20 mouse cellular contexts compared by ENCODE assay signal in genomic region chr7:102260518-102260917, GRCm38 (mm10). TPM values are rescaled to one million over a fixed set of nuclear protein-coding genes. Genes with fewer than 3 reads are reported as not detected.
DNase-seq lines count a peak whose midpoint lies in the region; TF ChIP-seq lines count a peak whose summit lies in the region.
"Had no signal": no experiment of that assay in that cellular context is flagged by ENCODE, and none has a peak within 500 bp of the region (broad histone marks: within the 10 kb centered on the region; RNA-seq: fewer than 3 reads in every experiment).

No protein-coding gene starts in this region.

- H3K27me3 ChIP-seq in thymus, adult 2 months (ENCODE audit: control insufficient read depth, insufficient read depth, low read length) = no peaks in the 10 kb centered on the region
- H3K27me3 ChIP-seq: embryonic facial prominence, embryonic 12.5 days; embryonic facial prominence, embryonic 15.5 days; hindbrain, embryonic 13.5 days; intestine, embryonic 15.5 days had no signal

- WGBS in thymus, adult 2 months = 6% methylated on average over 1 of the region's 1 CpGs

- no peaks in the 10 kb centered on the region for H3K36me3 ChIP-seq in thymus, adult 2 months (ENCODE audit: control insufficient read depth, insufficient read depth, low read length)
- H3K36me3 ChIP-seq: embryonic facial prominence, embryonic 12.5 days; embryonic facial prominence, embryonic 15.5 days; hindbrain, embryonic 10.5 days; hindbrain, embryonic 13.5 days; intestine, embryonic 15.5 days had no signal

- H3K4me3 ChIP-seq in thymus, adult 2 months (ENCODE audit: control insufficient read depth, insufficient read depth, low read length) = no peak overlapping the region
- H3K4me3 ChIP-seq: embryonic facial prominence, embryonic 12.5 days; embryonic facial prominence, embryonic 15.5 days; hindbrain, embryonic 10.5 days; hindbrain, embryonic 13.5 days; intestine, embryonic 15.5 days had no signal

- TF ChIP-seq POLR2A in thymus, adult 2 months (IDR thresholded peaks at IDR 0.05; ENCODE audit: control insufficient read depth, extremely low read depth, insufficient read depth, low read length, poor library complexity) = no peak

- H3K27ac ChIP-seq in thymus, adult 2 months (ENCODE audit: control insufficient read depth, insufficient read depth, low read length) = peak overlapping the region; percentile 59; the same call in 1 of the 2 replicates
- H3K27ac ChIP-seq: embryonic facial prominence, embryonic 12.5 days; embryonic facial prominence, embryonic 15.5 days; hindbrain, embryonic 10.5 days; hindbrain, embryonic 13.5 days; intestine, embryonic 15.5 days had no signal

- H3K4me1 ChIP-seq in thymus, adult 2 months (replicated peaks; ENCODE audit: control insufficient read depth, insufficient read depth, low read length) = peaks cover 15% of the 10 kb centered on the region
- H3K4me1 ChIP-seq: embryonic facial prominence, embryonic 12.5 days; embryonic facial prominence, embryonic 15.5 days; hindbrain, embryonic 10.5 days; hindbrain, embryonic 13.5 days; intestine, embryonic 15.5 days had no signal

- TF ChIP-seq CTCF in thymus, adult 2 months (IDR thresholded peaks at IDR 0.05; ENCODE audit: borderline replicate concordance, control insufficient read depth, extremely low read depth, insufficient read depth, low read length, poor library complexity) = no peak

- DNase-seq in thymus, adult 2 months = peak; percentile 53
- no peak for DNase-seq in thymus, adult 18-20 months
- DNase-seq in thymus, postnatal 0 days (ENCODE audit: low spot score) = peak; percentile 79
- peak; percentile 45 for DNase-seq in thymus, postnatal 4 days
- DNase-seq in spleen, postnatal 14 days (ENCODE audit: low spot score in 2 of 2) = no peak
- no peak for DNase-seq in spleen, postnatal 4 days (ENCODE audit: low spot score in 2 of 2)
- DNase-seq: adrenal gland, postnatal 10 days; adrenal gland, postnatal 36 days; B cell, adult 2 months; cerebellum, adult 2 months; cerebellum, adult 9-11 months; cerebellum, postnatal 25 days; forebrain, postnatal 0 days; gastrocnemius, postnatal 25 days; heart, postnatal 36 days had no signal

RNA-seq across cellular contexts. Expression of gene Rhog, which starts 4.7 kb away (rescaled TPM):
- polyA plus RNA-seq in thymus, adult 2 months (2012; rRNA removed) = 221 and 282 TPM in 2 replicates
- 184 and 188 TPM in 2 replicates for polyA plus RNA-seq in thymus, postnatal 0 days (2015; fragmentation: Nextera tagmentation; extraction: Ambion mirVana)

RNA-seq across cellular contexts. Expression of gene Stim1, which starts 7.1 kb away (rescaled TPM):
- 98.6 and 107 TPM in 2 replicates for polyA plus RNA-seq in thymus, adult 2 months (2012; rRNA removed)
- polyA plus RNA-seq in thymus, postnatal 0 days (2015; fragmentation: Nextera tagmentation; extraction: Ambion mirVana) = 37.5 and 42.1 TPM in 2 replicates

RNA-seq across cellular contexts. Expression of gene Pgap2, which starts 50.5 kb away (rescaled TPM):
- 99.7 and 131 TPM in 2 replicates for polyA plus RNA-seq in thymus, adult 2 months (2012; rRNA removed)
- 54.3 and 59.6 TPM in 2 replicates for polyA plus RNA-seq in thymus, postnatal 0 days (2015; fragmentation: Nextera tagmentation; extraction: Ambion mirVana)

RNA-seq across cellular contexts. Expression of gene Nup98, which starts 50.5 kb away (rescaled TPM):
- polyA plus RNA-seq in thymus, adult 2 months (2012; rRNA removed) = 23.7 and 28.1 TPM in 2 replicates
- polyA plus RNA-seq in thymus, postnatal 0 days (2015; fragmentation: Nextera tagmentation; extraction: Ambion mirVana) = 21.1 and 24.3 TPM in 2 replicates

Comparison
In these comparisons a context has a peak if more than half of its experiments do, and no peak if none do; other contexts are left out.
1. DNase-seq: peak in thymus, adult 2 months (single experiment), thymus, postnatal 0 days (single experiment) and thymus, postnatal 4 days (single experiment); none in thymus, adult 18-20 months (0 of 2), spleen, postnatal 14 days (0 of 2) and spleen, postnatal 4 days (0 of 2).